Mouse (Mus musculus) myocyte (in vitro differentiated cells): ENCODE results near the gene Ank3. TPM values are rescaled to one million over a fixed set of nuclear protein-coding genes. Genes with fewer than 3 reads are reported as not detected.

Source experiments
- H3K27me3 ChIP-seq: one replicate; pipeline ENCODE4 v1.6.1; 2011; ENCODE audit not compliant: control insufficient read depth, insufficient read depth, insufficient read length
- H3K36me3 ChIP-seq: one replicate; pipeline ENCODE4 v1.6.1; 2011; ENCODE audit not compliant: control insufficient read depth, insufficient read depth
- H3K4me2 ChIP-seq: one replicate; pipeline ENCODE4 v1.6.1; 2011; ENCODE audit warnings: low read depth, control low read depth
- H3K4me3 ChIP-seq: one replicate; pipeline ENCODE4 v1.5.1; 2011; ENCODE audit warnings: mild to moderate bottlenecking, control low read depth, moderate library complexity
- H3K79me2 ChIP-seq: one replicate; pipeline ENCODE4 v1.6.1; 2011; ENCODE audit not compliant: control insufficient read depth, insufficient read depth
- H3ac ChIP-seq: one replicate; pipeline ENCODE4 v1.6.1; 2011; ENCODE audit not compliant: control insufficient read depth, insufficient read length
- CEBPB ChIP-seq: IDR thresholded peaks from 2 replicates; pipeline ENCODE4 v1.6.1; 2011; ENCODE audit warnings: mild to moderate bottlenecking, moderate library complexity; ENCODE audit not compliant: poor library complexity, insufficient read depth, severe bottlenecking
- E2F4 ChIP-seq: IDR thresholded peaks from one replicate; pipeline ENCODE4 v1.6.1; 2011; ENCODE audit warnings: mild to moderate bottlenecking, control low read depth, moderate library complexity; ENCODE audit not compliant: insufficient read depth
- MAX ChIP-seq: IDR thresholded peaks from one replicate; pipeline ENCODE4 v1.6.1; 2011; ENCODE audit warnings: low read depth, mild to moderate bottlenecking, control low read depth
- MYOD1 ChIP-seq, 3 experiments: IDR thresholded peaks; one replicate each; pipeline ENCODE4 v1.6.1; 2011; ENCODE audit warnings: control low read depth in 2 of 3, low read depth in 2 of 3, mild to moderate bottlenecking in 2 of 3, moderate library complexity in 1 of 3; ENCODE audit not compliant: insufficient read length in 2 of 3, control insufficient read depth in 1 of 3
- MYOG ChIP-seq, 3 experiments: IDR thresholded peaks; one replicate each; pipeline ENCODE4 v1.6.1; 2011; ENCODE audit warnings: control low read depth in 2 of 3, low read depth in 2 of 3, mild to moderate bottlenecking in 2 of 3; ENCODE audit not compliant: insufficient read length in 2 of 3, control insufficient read depth in 1 of 3, insufficient read depth in 1 of 3
- POLR2A ChIP-seq: IDR thresholded peaks from one replicate; pipeline ENCODE4 v1.6.1; 2011; ENCODE audit warnings: low read depth, mild to moderate bottlenecking, control low read depth, moderate library complexity; ENCODE audit not compliant: insufficient read length
- POLR2AphosphoS2 ChIP-seq: IDR thresholded peaks from one replicate; pipeline ENCODE4 v1.6.1; 2011; ENCODE audit warnings: low read depth, control low read depth; ENCODE audit not compliant: insufficient read length
- REST ChIP-seq: IDR thresholded peaks from one replicate; pipeline ENCODE4 v1.6.1; 2011; ENCODE audit warnings: mild to moderate bottlenecking, control low read depth, moderate library complexity; ENCODE audit not compliant: insufficient read depth, insufficient read length
- SRF ChIP-seq: IDR thresholded peaks from one replicate; pipeline ENCODE4 v1.6.1; 2011; ENCODE audit warnings: low read depth; ENCODE audit not compliant: control insufficient read depth, insufficient read length
- TCF12 ChIP-seq: IDR thresholded peaks from one replicate; pipeline ENCODE4 v1.6.1; 2011; ENCODE audit warnings: mild to moderate bottlenecking, control low read depth; ENCODE audit not compliant: poor library complexity, insufficient read depth, severe bottlenecking
- TCF3 ChIP-seq: IDR thresholded peaks from one replicate; pipeline ENCODE4 v1.6.1; 2011; ENCODE audit warnings: low read depth, control low read depth; ENCODE audit not compliant: insufficient read length
- USF1 ChIP-seq: IDR thresholded peaks from one replicate; pipeline ENCODE4 v1.6.1; 2011; ENCODE audit warnings: low read depth, mild to moderate bottlenecking, control low read depth, moderate library complexity
- polyA plus RNA-seq: library from polyadenylated mRNA; unstranded; fragments of >200 nt; fragmentation: generic; extraction: Trizol; gene quantifications from one replicate; pipeline ENCODE4 v1.2.1, GENCODE M21; 2012; ENCODE audit warnings: missing spikeins

Gene Ank3
- polyA plus RNA-seq, 1 experiment: 5.5 TPM

DNA sequence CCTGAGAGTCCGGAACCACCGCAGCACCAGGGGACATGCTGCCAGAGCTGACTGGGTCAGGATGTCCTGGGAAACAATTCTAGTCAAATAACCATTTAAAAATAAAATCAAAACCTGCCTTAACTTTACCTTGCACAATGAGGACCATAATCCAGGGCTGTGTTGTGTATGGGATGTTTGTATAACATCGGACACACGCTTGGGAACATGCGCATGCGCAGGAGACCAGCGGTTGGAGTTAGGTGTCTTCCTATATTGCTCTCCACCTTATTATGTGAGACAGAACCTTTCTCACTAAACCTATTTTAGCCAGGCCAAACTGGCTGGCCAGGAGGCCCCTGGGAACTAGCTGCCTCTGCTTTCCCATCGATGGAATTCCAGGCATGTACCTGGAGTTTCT lies 13.4 kb upstream of the Ank3 start:
- TF ChIP-seq POLR2AphosphoS2 (no peak), MYOG (IDR thresholded peaks at IDR 0.05; ENCODE audit: control insufficient read depth in 1 of 3, insufficient read depth in 1 of 3, insufficient read length in 2 of 3, low read depth in 2 of 3) (no peak), USF1 (no peak), MYOD1 (IDR thresholded peaks at IDR 0.05; ENCODE audit: control insufficient read depth in 1 of 3, insufficient read length in 2 of 3, low read depth in 2 of 3) (no peak), TCF12 (no peak), REST (no peak)
- no peak overlapping the region for H3K4me3 ChIP-seq

DNA sequence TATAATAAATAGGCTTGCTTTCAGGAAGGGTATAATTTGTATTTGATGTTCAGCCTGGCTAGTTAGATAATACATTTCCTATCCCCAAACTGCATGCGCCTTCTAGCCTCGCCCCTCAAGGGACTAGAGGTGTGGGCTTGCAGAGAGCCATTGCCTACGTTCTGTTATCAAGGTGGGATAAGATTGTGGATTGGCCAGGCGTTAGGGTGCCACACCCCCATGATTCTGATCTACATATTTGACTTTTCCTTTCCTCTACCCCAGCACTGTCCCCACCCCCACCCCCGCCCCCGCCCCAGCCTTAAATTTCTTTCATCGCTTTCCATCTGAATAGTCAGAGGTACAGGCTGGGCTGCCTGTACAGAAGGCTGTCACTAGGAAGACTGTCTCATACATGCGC lies 11.8 kb upstream of the Ank3 start:
- H3K4me2 ChIP-seq: no peak overlapping the region
- H3K27me3 ChIP-seq: no peaks in the 10 kb centered on the region
- H3ac ChIP-seq: no peak overlapping the region
- TF ChIP-seq TCF3 (no peak), SRF (no peak), USF1 (no peak), MYOG (IDR thresholded peaks at IDR 0.05; ENCODE audit: control insufficient read depth in 1 of 3, insufficient read depth in 1 of 3, insufficient read length in 2 of 3, low read depth in 2 of 3) (no peak), MYOD1 (IDR thresholded peaks at IDR 0.05; ENCODE audit: control insufficient read depth in 1 of 3, insufficient read length in 2 of 3, low read depth in 2 of 3) (no peak), POLR2AphosphoS2 (no peak), CEBPB (no peak), TCF12 (no peak), E2F4 (no peak), POLR2A (no peak), REST (no peak)
- H3K79me2 ChIP-seq: no peaks in the 10 kb centered on the region
- no peak overlapping the region for H3K4me3 ChIP-seq
- no peaks in the 10 kb centered on the region for H3K36me3 ChIP-seq

More for the DNA sequence above, 13.4 kb upstream of the Ank3 start:
- Histone ChIP-seq H3K27me3 (no peaks in the 10 kb centered on the region), H3K4me2 (no peak overlapping the region), H3K79me2 (no peaks in the 10 kb centered on the region), H3ac (no peak overlapping the region), H3K36me3 (no peaks in the 10 kb centered on the region)

DNA sequence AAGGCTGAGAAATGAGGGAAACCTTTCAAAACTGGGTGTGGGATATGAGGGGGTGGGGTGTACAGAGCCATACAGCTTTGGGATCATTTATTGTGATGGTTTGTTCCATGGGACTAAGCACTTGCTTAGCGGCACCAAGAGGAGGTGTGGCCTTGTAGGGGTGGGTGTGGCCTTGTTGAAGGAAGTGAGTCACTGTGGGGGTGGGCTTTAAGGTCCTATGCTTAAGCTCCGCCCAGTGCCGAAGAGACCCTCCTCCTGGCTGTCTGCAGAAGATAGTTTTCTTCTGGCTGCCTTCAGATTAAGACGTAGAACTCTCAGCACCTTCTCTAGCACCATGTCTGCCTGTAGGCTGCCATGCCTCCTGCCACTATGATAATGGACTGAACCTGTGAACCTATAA lies 9.1 kb upstream of the Ank3 start:
- H3K79me2 ChIP-seq: no peaks in the 10 kb centered on the region
- no peak overlapping the region for H3K4me2 ChIP-seq
- TF ChIP-seq MAX: no peak
- TF ChIP-seq POLR2A: no peak
- TF ChIP-seq USF1: no peak
- no peak for TF ChIP-seq MYOG (IDR thresholded peaks at IDR 0.05; ENCODE audit: control insufficient read depth in 1 of 3, insufficient read depth in 1 of 3, insufficient read length in 2 of 3, low read depth in 2 of 3)
- no peak for TF ChIP-seq E2F4
- TF ChIP-seq CEBPB: no peak
- no peak for TF ChIP-seq REST
- TF ChIP-seq MYOD1 (IDR thresholded peaks at IDR 0.05; ENCODE audit: control insufficient read depth in 1 of 3, insufficient read length in 2 of 3, low read depth in 2 of 3): no peak
- TF ChIP-seq POLR2AphosphoS2: no peak
- no peak for TF ChIP-seq TCF3
- TF ChIP-seq TCF12: no peak
- no peak for TF ChIP-seq SRF
- no peak overlapping the region for H3ac ChIP-seq
- no peak overlapping the region for H3K4me3 ChIP-seq
- no peaks in the 10 kb centered on the region for H3K27me3 ChIP-seq
- H3K36me3 ChIP-seq: no peaks in the 10 kb centered on the region

DNA sequence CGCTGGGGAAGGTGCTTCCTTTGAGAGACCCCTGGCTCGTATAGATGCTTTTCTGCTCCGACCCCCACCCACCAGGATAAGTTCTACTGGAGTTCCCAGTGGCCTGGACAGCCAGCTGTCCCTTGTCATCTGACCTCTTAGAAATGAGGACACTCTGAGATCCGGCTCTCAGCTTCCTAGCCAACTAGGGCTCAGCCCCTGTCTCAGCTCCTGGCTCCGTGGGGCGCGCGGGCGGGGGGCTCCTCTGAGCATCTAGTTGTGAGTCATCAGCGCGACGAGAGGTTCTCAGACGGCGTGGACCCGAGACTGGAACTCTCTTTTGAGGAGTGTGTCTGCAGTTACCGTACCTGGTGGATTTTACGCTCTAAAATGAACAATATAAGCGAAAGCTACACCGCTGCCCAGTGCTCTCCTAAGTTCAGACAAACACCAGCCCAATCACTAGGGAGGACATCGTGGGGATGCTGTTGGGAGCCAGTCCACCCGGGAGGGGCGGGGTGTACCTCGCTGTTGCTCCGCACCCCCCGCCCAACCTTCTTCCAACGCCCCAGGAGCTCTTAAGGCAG lies 293 bp upstream of the Ank3 start:
- peaks cover 21% of the 10 kb centered on the region for H3K27me3 ChIP-seq

More for the DNA sequence above, 293 bp upstream of the Ank3 start:
- no peaks in the 10 kb centered on the region for H3K36me3 ChIP-seq
- H3K4me3 ChIP-seq: no peak overlapping the region
- peak overlapping the region; percentile 77 for H3K4me2 ChIP-seq
- H3ac ChIP-seq: no peak overlapping the region
- TF ChIP-seq REST (no peak), MYOD1 (IDR thresholded peaks at IDR 0.05; ENCODE audit: control insufficient read depth in 1 of 3, insufficient read length in 2 of 3, low read depth in 2 of 3) (no peak), TCF12 (no peak), MYOG (IDR thresholded peaks at IDR 0.05; ENCODE audit: control insufficient read depth in 1 of 3, insufficient read depth in 1 of 3, insufficient read length in 2 of 3, low read depth in 2 of 3) (no peak), POLR2AphosphoS2 (no peak), CEBPB (no peak), SRF (no peak), USF1 (no peak), TCF3 (no peak), MAX (no peak), POLR2A (no peak), E2F4 (no peak)
- H3K79me2 ChIP-seq: no peaks in the 10 kb centered on the region
